Mouse (Mus musculus): ENCODE measurements around the gene Fbxw21. TPM values are rescaled to one million over a fixed set of nuclear protein-coding genes. Genes with fewer than 3 reads are reported as not detected.

Gene Fbxw21
- polyA plus RNA-seq, 1 experiment, result not detected

- no peak for TF ChIP-seq GATA1 (IDR thresholded peaks at IDR 0.05; ENCODE audit: low read length)
Measured at GRCm38 (mm10) chr9:109116205-109116604, 45.6 kb downstream of the Fbxw21 start.

GRCm38 (mm10) chr9:109114871-109115270 lies 47.0 kb downstream of the Fbxw21 start:
- no peak for TF ChIP-seq GATA1 (IDR thresholded peaks at IDR 0.05; ENCODE audit: low read length)

- no peak for TF ChIP-seq GATA1 (IDR thresholded peaks at IDR 0.05; ENCODE audit: low read length)
Measured at GRCm38 (mm10) chr9:109114276-109114675, 47.6 kb downstream of the Fbxw21 start.

GRCm38 (mm10) chr9:109113331-109113730 lies 48.5 kb downstream of the Fbxw21 start:
- no peak for TF ChIP-seq GATA1 (IDR thresholded peaks at IDR 0.05; ENCODE audit: low read length)

GRCm38 (mm10) chr9:109111591-109111990 lies 50.2 kb downstream of the Fbxw21 start:
- no peak for TF ChIP-seq GATA1 (IDR thresholded peaks at IDR 0.05; ENCODE audit: low read length)

- no peak for TF ChIP-seq GATA1 (IDR thresholded peaks at IDR 0.05; ENCODE audit: low read length)
Measured at GRCm38 (mm10) chr9:109111101-109111500, 50.7 kb downstream of the Fbxw21 start.

GRCm38 (mm10) chr9:109110240-109110639 lies 51.6 kb downstream of the Fbxw21 start:
- TF ChIP-seq GATA1 (IDR thresholded peaks at IDR 0.05; ENCODE audit: low read length), result no peak

- TF ChIP-seq GATA1 (IDR thresholded peaks at IDR 0.05; ENCODE audit: low read length), result no peak
Measured at GRCm38 (mm10) chr9:109107341-109107740, 54.5 kb downstream of the Fbxw21 start.

GRCm38 (mm10) chr9:109105648-109106047 lies 56.2 kb downstream of the Fbxw21 start:
- no peak for TF ChIP-seq GATA1 (IDR thresholded peaks at IDR 0.05; ENCODE audit: low read length)

- no peak for TF ChIP-seq GATA1 (IDR thresholded peaks at IDR 0.05; ENCODE audit: low read length)
Measured at GRCm38 (mm10) chr9:109105011-109105410, 56.8 kb downstream of the Fbxw21 start.

- TF ChIP-seq GATA1 (IDR thresholded peaks at IDR 0.05; ENCODE audit: low read length), result no peak
Measured at GRCm38 (mm10) chr9:109104083-109104482, 57.8 kb downstream of the Fbxw21 start.

GRCm38 (mm10) chr9:109103250-109103649 lies 58.6 kb downstream of the Fbxw21 start:
- TF ChIP-seq GATA1 (IDR thresholded peaks at IDR 0.05; ENCODE audit: low read length), result no peak

- TF ChIP-seq GATA1 (IDR thresholded peaks at IDR 0.05; ENCODE audit: low read length), result no peak
Measured at GRCm38 (mm10) chr9:109102541-109102940, 59.3 kb downstream of the Fbxw21 start.

GRCm38 (mm10) chr9:109101933-109102445 lies 59.9 kb downstream of the Fbxw21 start:
- no peak for TF ChIP-seq GATA1 (IDR thresholded peaks at IDR 0.05; ENCODE audit: low read length)

GRCm38 (mm10) chr9:109100307-109100928 lies 61.4 kb downstream of the Fbxw21 start:
- TF ChIP-seq GATA1 (IDR thresholded peaks at IDR 0.05; ENCODE audit: low read length), result no peak

GRCm38 (mm10) chr9:109098969-109099368 lies 62.9 kb downstream of the Fbxw21 start:
- no peak for TF ChIP-seq GATA1 (IDR thresholded peaks at IDR 0.05; ENCODE audit: low read length)

GRCm38 (mm10) chr9:109098366-109098765 lies 63.5 kb downstream of the Fbxw21 start:
- TF ChIP-seq GATA1 (IDR thresholded peaks at IDR 0.05; ENCODE audit: low read length), result no peak

Measured in G1E-ER4 (cell line).